Mouse (Mus musculus) embryonic facial prominence, embryonic 14.5 days (tissue): Measurements from ENCODE around the gene Slc1a2. TPM values are rescaled to one million over a fixed set of nuclear protein-coding genes. Genes with fewer than 3 reads are reported as not detected.

ENCODE experiments used
- ATAC-seq: fragments of 200-750 bp; cut with Nextera tagmentation; 2 replicates; pipeline ENCODE4 v1.8.0; 2017; ENCODE audit warnings: low read depth, moderate number of reproducible peaks, moderate TSS enrichment
- DNase-seq: peaks from one replicate; pipeline ENCODE4 v3.0.0-alpha.2; 2015; ENCODE audit warnings: low spot score
- H3K27ac ChIP-seq: fragments of 300-500 bp; sonication (generic); replicated peaks from 2 replicates; pipeline ENCODE4 v1.5.1; 2014; ENCODE audit warnings: low read depth, mild to moderate bottlenecking, low read length, moderate library complexity
- H3K27me3 ChIP-seq: fragments of 300-500 bp; sonication (generic); replicated peaks from 2 replicates; pipeline ENCODE4 v1.6.1; 2014; ENCODE audit warnings: low read length; ENCODE audit not compliant: control insufficient read depth, insufficient read depth
- H3K36me3 ChIP-seq: fragments of 300-500 bp; sonication (generic); 2 replicates; pipeline ENCODE4 v1.6.1; 2014; ENCODE audit warnings: low read length, mixed read lengths; ENCODE audit not compliant: control insufficient read depth, insufficient read depth
- H3K4me1 ChIP-seq: fragments of 300-500 bp; sonication (generic); 2 replicates; pipeline ENCODE4 v1.6.1; 2014; ENCODE audit warnings: antibody characterized with exemption, low read length; ENCODE audit not compliant: control insufficient read depth, insufficient read depth
- H3K4me2 ChIP-seq: fragments of 300-500 bp; sonication (generic); 2 replicates; pipeline ENCODE4 v1.6.1; 2014; ENCODE audit warnings: low read depth, mild to moderate bottlenecking, low read length, moderate library complexity, mixed read lengths
- H3K4me3 ChIP-seq: fragments of 300-500 bp; sonication (generic); 2 replicates; pipeline ENCODE4 v1.5.1; 2014; ENCODE audit warnings: low read depth, mild to moderate bottlenecking, low read length
- H3K9ac ChIP-seq: fragments of 300-500 bp; sonication (generic); 2 replicates; pipeline ENCODE4 v1.6.1; 2014; ENCODE audit warnings: low read depth, mild to moderate bottlenecking, low read length, moderate library complexity, mixed read lengths
- H3K9me3 ChIP-seq: fragments of 300-500 bp; sonication (generic); 2 replicates; pipeline ENCODE4 v1.6.1; 2016; ENCODE audit warnings: low read length; ENCODE audit not compliant: control insufficient read depth
- WGBS: fragments of 180-500 bp; shearing (Covaris S2); extraction: QIAGEN DNeasy Blood & Tissue Kit; methylation state at CpG from one replicate; pipeline ENCODE4 v1.1.7; 2014; 5-methylcytosine and 5-hydroxymethylcytosine counted together
- polyA plus RNA-seq: library from polyadenylated mRNA; unstranded; fragments of >200 nt; fragmentation: Nextera tagmentation; extraction: Ambion mirVana; gene quantifications from 2 replicates; pipeline ENCODE4 v1.2.1, GENCODE M21; 2014

Slc1a2 gene
- polyA plus RNA-seq, 1 experiment from 2014 or later = 2.2 TPM

DNA sequence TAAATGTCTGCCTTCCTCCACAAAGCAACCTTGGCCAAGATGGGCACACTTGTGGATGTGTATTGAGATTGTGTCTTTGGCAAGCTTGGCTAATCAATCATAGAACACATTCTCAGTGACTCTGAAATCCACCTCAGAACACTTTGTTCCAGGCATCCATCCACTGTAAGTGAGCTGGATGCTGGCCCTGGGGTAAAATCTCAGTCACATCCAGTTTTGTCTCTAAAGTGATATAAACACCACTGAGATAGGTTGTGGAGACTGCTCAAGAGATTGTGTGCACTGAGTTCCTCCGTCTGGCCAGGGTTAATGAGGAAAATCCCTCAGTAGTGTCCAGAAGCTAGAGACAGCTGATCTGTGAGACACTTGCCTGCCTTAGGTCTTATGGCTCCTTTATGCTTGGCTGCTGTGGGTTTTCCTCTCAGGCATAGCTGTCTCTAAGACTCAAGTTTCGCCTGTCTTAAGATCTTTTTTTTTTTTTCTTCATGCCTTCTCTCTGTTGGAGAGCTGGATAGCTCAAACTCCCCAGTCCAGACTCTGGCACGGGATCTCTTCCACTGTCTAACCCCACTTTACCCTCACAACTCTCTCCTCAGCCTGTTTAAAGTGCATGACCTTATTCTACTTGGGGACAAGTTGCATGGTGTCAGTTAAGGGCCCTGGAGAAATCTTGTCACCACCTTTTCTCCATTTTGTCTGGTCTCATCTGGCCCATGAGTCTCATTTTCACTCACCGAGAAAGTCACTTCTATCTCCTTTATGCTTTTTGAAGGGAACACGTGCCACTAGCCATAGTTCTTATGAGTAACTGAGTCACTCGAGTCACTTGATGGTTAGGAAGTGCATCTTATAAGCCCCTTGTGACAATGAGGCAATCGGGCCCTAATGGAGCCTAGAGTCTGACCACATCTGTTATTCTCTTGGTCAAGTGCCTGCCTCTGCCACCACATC lies 54.5 kb downstream of the Slc1a2 start:
- 68% methylated on average over 7 of the region's 7 CpGs for WGBS

DNA sequence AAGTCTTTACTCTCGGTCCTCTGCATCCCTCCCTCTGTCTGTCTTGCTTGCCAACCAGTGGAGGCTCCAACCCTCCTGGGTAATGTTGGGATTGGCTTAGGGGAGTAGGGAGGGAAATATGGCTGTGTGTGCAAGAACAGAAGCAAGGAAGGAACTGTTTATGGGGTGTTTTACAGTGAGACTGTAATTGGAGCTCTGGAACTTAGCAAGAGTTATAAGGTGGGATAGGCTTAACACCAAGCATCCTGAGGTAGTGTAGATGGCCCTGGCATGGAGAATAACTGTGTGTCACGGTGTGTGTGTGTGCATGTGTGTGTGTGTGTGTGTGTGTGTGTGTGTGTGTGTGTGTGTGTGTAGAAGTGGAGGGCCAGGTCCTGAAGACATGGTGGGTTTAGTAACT lies 55.9 kb downstream of the Slc1a2 start:
- H3K27ac ChIP-seq = no peak overlapping the region
- no peaks in the 10 kb centered on the region for H3K27me3 ChIP-seq
- DNase-seq (no peak), ATAC-seq (no peak)
- H3K4me3 ChIP-seq = no peak overlapping the region
- 69% methylated on average over 2 of the region's 2 CpGs for WGBS
- no peaks in the 10 kb centered on the region for H3K4me1 ChIP-seq
- H3K9me3 ChIP-seq = no peaks in the 10 kb centered on the region
- H3K36me3 ChIP-seq = no peaks in the 10 kb centered on the region
- H3K4me2 ChIP-seq = no peak overlapping the region
- H3K9ac ChIP-seq = no peak overlapping the region

More for the DNA sequence above, 54.5 kb downstream of the Slc1a2 start:
- Histone ChIP-seq H3K4me2 (no peak overlapping the region), H3K36me3 (no peaks in the 10 kb centered on the region), H3K27me3 (no peaks in the 10 kb centered on the region), H3K27ac (no peak overlapping the region), H3K4me1 (no peaks in the 10 kb centered on the region), H3K9me3 (no peaks in the 10 kb centered on the region), H3K4me3 (no peak overlapping the region), H3K9ac (no peak overlapping the region)
- DNase-seq (no peak), ATAC-seq (no peak)

- Histone ChIP-seq H3K27ac (no peak overlapping the region), H3K36me3 (no peaks in the 10 kb centered on the region), H3K9me3 (no peaks in the 10 kb centered on the region), H3K4me1 (no peaks in the 10 kb centered on the region), H3K9ac (no peak overlapping the region), H3K27me3 (no peaks in the 10 kb centered on the region), H3K4me2 (no peak overlapping the region), H3K4me3 (no peak overlapping the region)
- WGBS = 41% methylated on average over 1 of the region's 1 CpGs
- ATAC-seq (no peak), DNase-seq (no peak)
Measured at GRCm38 (mm10) chr2:102715754-102716153, 57.3 kb downstream of the Slc1a2 start.

DNA sequence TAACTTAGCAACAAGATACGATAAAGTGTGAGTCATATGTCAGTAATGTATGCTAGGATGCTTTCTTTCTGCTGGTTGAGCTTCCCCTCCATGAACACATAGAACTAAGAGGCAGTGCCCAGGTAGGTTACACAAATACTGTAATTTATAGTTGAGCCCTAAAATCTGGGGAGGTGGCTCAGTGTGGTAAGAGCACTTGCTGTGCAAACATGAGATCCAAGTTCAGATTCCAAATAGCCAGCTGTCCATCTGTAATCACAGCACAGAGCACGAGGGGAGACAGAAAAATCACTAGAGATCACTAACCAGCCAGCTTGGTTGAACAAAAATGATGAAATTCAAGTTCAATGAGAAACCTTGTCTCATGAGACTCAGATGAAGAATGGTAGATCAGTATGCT lies 63.4 kb downstream of the Slc1a2 start:
- no peak overlapping the region for H3K4me2 ChIP-seq
- no peak overlapping the region for H3K27ac ChIP-seq
- H3K4me3 ChIP-seq = no peak overlapping the region
- no peak for DNase-seq
- H3K4me1 ChIP-seq = no peaks in the 10 kb centered on the region
- H3K27me3 ChIP-seq = no peaks in the 10 kb centered on the region
- no peaks in the 10 kb centered on the region for H3K9me3 ChIP-seq
- H3K9ac ChIP-seq = no peak overlapping the region
- 67% methylated on average over 2 of the region's 2 CpGs for WGBS
- ATAC-seq = no peak
- H3K36me3 ChIP-seq = no peaks in the 10 kb centered on the region

DNA sequence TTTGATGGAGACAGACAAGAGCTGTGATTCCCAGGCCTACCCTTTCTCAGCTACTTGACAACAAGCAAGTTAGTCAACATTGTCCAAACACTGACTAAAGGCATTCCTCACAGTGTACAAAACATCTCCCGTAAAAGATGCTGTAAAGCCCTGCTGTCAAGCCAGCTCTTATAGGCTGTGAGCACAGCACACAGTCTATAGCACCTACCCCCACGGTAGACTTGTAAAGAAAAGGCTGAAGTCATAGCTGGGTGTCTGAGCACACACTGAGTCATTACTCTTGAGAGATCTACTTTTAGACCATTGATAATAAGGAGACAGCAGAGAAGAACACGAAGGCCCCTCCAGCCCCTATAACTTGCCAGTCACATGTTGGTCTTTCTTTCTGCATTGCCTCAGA lies 66.6 kb downstream of the Slc1a2 start:
- Histone ChIP-seq H3K4me2 (no peak overlapping the region), H3K4me3 (no peak overlapping the region), H3K36me3 (no peaks in the 10 kb centered on the region), H3K4me1 (peaks cover under 1% of the 10 kb centered on the region; the same call in 1 of the 2 replicates), H3K27ac (no peak overlapping the region), H3K9ac (no peak overlapping the region), H3K27me3 (no peaks in the 10 kb centered on the region), H3K9me3 (no peaks in the 10 kb centered on the region)
- 82% methylated on average over 3 of the region's 3 CpGs for WGBS
- ATAC-seq = no peak
- no peak for DNase-seq

- H3K27me3 ChIP-seq = no peaks in the 10 kb centered on the region
- peaks cover 14% of the 10 kb centered on the region for H3K4me1 ChIP-seq
- H3K27ac ChIP-seq = peak overlapping the region; percentile 62
- H3K9ac ChIP-seq = no peak overlapping the region
- H3K4me2 ChIP-seq = no peak overlapping the region
- H3K4me3 ChIP-seq = no peak overlapping the region
- ATAC-seq (0 out of 2 replicates have a peak, but pooled peaks have one; percentile 33), DNase-seq (peak; percentile 49)
- WGBS = 49% methylated on average over 5 of the region's 5 CpGs
- no peaks in the 10 kb centered on the region for H3K9me3 ChIP-seq
- no peaks in the 10 kb centered on the region for H3K36me3 ChIP-seq
Measured at GRCm38 (mm10) chr2:102730386-102730785, 71.9 kb downstream of the Slc1a2 start.

- peak; percentile 82 for DNase-seq
- H3K36me3 ChIP-seq = no peaks in the 10 kb centered on the region
Measured at GRCm38 (mm10) chr2:102730788-102731187, 72.3 kb downstream of the Slc1a2 start.

GRCm38 (mm10) chr2:102733128-102733527 lies 74.7 kb downstream of the Slc1a2 start:
- Histone ChIP-seq H3K36me3 (no peaks in the 10 kb centered on the region), H3K9me3 (no peaks in the 10 kb centered on the region), H3K4me3 (no peak overlapping the region), H3K4me1 (peaks cover 14% of the 10 kb centered on the region), H3K9ac (no peak overlapping the region), H3K27me3 (no peaks in the 10 kb centered on the region), H3K27ac (0 out of 2 replicates have a peak overlapping the region, but pooled peaks have one; percentile 0), H3K4me2 (no peak overlapping the region)
- peak; percentile 64 for DNase-seq
- WGBS = 54% methylated on average over 4 of the region's 4 CpGs
- ATAC-seq = no peak

More at GRCm38 (mm10) chr2:102730788-102731187, 72.3 kb downstream of the Slc1a2 start:
- Histone ChIP-seq H3K4me2 (no peak overlapping the region), H3K4me3 (no peak overlapping the region), H3K9me3 (no peaks in the 10 kb centered on the region), H3K4me1 (peaks cover 14% of the 10 kb centered on the region), H3K9ac (no peak overlapping the region), H3K27ac (peak overlapping the region; percentile 62), H3K27me3 (no peaks in the 10 kb centered on the region)
- ATAC-seq = no peak
- WGBS = 33% methylated on average over 8 of the region's 8 CpGs
